Mouse (Mus musculus) embryonic stem cell, embryonic (primary cell): Measurements from ENCODE around the gene Cdyl.

Experiments used
- CTCF ChIA-PET, 4 experiments: fragments of 300-600 bp in 2 of 4; fragments of 350-600 bp in 2 of 4; sonication (Branson Sonifier 250); formaldehyde crosslinking; loops; one replicate each; lab custom pipeline; 2022; ENCODE audit warnings: inconsistent platforms in 2 of 4; lab: Charles Lee
- POLR2A ChIA-PET, 4 experiments: fragments of 300-600 bp in 2 of 4; fragments of 350-600 bp in 2 of 4; sonication (Branson Sonifier 250); formaldehyde crosslinking; loops; one replicate each; lab custom pipeline; 2022; ENCODE audit warnings: antibody characterized with exemption in 4 of 4, inconsistent platforms in 1 of 4; lab: Charles Lee

Gene Cdyl

DNA sequence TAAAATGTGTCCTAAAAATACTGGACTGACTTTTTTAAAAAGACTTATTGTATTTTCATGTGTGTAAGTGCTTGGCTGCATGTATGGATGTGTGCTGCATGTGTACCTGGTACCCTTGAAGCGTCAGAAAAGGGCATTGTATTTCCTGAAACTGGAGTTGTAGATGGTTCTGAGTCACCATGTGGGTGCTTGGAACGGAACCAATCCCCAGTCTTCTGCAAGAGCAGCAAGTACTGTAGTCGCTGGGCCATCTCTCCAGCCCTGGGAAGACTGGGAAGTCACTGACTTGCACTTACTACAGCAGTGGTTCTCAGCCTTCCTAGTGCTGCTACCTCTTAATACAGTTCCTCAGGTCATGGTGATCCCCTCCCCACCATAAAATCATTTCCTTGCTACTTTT is 122.1 kb downstream of the Cdyl start:
- CTCF ChIA-PET = interaction anchor here (1.1 to 2.8 kb wide), 6 partner anchors 9 to 164 kb away, joined by 3 to 17 read pairs (median 4); no protein-coding TSS in a partner anchor
- POLR2A ChIA-PET = interaction anchor here in 1 of 4 experiments (1.4 kb wide), 1 partner anchor 45 kb away, joined by 3 read pairs; no protein-coding TSS in a partner anchor

DNA sequence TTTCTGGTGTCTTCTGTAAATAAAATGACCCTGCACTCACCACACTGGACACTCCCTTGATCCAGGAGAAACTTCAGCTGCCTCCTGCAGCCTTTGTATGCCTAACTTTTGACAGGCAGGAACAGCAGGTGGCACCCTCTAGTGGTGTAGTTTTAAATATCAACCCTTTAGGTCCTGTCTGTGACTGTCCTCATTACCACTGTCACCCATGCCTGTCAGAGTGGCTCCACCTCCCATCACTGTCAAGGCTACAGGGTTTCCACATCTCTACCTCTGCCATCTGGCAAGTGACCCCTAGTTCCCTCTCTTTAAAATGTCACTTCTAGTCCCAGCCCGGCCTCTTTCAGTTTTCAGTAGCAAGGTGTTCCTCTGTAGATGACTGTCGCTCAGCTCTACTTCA is 123.3 kb downstream of the Cdyl start:
- CTCF ChIA-PET = interaction anchor here (0.5 to 2.8 kb wide), 26 partner anchors 9 to 165 kb away, joined by 3 to 17 read pairs (median 4); no protein-coding TSS in a partner anchor
- POLR2A ChIA-PET = interaction anchor here in 3 of 4 experiments (0.6 to 1.4 kb wide), 5 partner anchors 9 to 93 kb away, joined by 3 to 10 read pairs (median 4); no protein-coding TSS in a partner anchor

DNA sequence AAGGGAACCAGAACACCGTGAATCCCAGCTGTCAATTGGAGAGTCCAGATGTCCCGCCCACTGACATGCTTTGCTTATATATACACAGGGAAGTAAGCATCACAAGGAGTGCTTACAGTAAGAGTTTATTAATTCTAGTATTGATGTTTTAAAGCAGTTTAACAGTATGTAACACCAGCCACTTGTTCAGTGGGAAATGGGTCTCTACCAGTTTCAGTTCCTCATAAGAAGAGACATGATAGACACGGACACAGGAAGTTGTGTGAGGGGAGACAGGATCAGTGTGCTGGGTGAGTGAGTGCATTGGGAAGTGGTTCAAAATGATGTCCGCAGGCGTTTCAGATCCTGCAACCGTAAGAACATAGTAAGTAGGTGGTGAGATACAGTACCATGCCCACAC is 123.9 kb downstream of the Cdyl start:
- ChIA-PET POLR2A (interaction anchor here in 1 of 4 experiments (1.1 kb wide), 1 partner anchor 10 kb away, joined by 5 read pairs; no protein-coding TSS in a partner anchor), CTCF (interaction anchor here (0.6 to 2.8 kb wide), 11 partner anchors 10 to 103 kb away, joined by 3 to 17 read pairs (median 4); no protein-coding TSS in a partner anchor)

DNA sequence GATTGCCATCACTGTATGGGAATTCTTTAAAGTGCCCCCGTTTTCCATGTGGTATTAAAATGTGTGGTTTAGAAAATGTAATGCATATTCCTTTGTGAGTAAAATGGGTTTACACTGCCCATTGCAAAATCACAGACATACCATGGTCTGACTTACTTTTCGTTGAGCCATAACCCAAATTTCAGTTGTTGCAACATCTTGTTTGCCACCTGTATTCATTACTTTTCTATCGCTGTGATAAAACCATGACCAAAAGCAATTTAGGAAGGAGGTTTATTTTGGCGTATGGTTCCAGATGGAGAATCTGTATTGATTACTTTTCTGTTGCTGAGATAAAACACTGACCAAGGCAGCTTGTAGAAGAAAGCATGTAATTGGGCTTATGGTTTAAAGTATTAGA is 124.6 kb downstream of the Cdyl start:
- POLR2A ChIA-PET = interaction anchor here in 1 of 4 experiments (0.6 kb wide), 1 partner anchor 493 kb away, joined by 3 read pairs; no protein-coding TSS in a partner anchor

DNA sequence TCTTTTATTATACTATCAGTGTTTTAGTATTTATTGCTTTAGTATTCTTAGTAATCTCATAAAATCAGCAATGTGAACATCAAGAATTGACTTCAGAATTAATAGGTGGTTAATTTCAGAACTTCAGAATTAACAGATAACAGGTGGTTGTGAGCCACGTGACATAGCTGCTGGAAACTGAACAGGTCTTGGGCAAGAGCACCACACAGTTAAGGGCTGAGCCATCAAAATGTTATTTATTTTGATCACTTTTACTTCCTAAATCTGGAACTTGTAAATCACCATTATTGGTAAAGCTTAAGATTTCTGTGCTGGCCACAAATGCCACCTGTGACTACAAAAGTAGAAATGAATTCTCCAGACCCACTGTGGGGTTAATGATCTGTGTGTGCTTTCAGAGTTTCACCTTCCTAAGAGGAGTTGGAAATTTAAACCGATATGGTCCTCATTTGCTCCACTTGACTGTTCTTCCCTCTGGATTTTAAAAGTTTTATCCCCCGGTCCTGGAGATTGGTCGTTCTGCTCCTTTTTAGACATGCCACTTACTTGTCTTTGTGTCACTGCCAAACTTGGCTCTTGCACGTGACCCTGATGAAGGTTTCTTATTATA is 125.8 kb downstream of the Cdyl start:
- ChIA-PET CTCF (interaction anchor here in 2 of 4 experiments (0.5 to 1.9 kb wide), 2 partner anchors 13 to 127 kb away, joined by 3 to 5 read pairs; no protein-coding TSS in a partner anchor), POLR2A (interaction anchor here in 2 of 4 experiments (0.6 to 1.1 kb wide), 4 partner anchors 10 to 35 kb away, joined by 3 to 4 read pairs (median 3); no protein-coding TSS in a partner anchor)

More for the DNA sequence above, 124.6 kb downstream of the Cdyl start:
- CTCF ChIA-PET = no interaction called here

DNA sequence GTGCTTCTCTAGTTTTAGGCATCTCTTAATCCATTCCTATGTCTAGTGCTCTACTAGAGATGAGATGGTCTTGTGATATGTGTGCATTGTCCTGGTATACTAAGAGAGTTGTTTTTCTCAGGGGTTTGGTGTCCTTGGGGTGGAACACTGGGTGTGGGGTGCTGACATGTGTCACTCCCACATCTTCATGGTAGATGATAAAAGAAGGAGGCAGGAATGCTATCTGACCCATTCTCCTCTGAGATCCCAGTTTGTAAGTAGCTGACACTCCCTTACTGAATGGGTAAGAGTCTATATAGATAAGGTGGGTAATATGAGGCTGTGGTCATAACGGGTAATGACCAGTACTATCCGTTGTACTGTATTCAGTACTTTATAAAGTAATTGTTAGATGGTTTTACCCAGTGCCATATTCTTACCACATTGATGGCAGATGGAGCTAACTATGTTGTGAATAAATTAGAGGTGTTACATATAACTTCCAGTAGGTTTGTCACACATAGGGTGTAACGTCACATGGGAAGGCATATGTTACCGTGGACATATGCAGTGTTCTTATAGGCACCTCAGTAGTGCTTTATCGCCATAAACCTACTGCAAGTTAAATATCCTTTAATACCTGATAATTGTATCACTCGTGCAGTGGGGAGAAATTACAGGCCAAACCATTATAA is 127.2 kb downstream of the Cdyl start:
- POLR2A ChIA-PET = interaction anchor here in 2 of 4 experiments (0.7 to 1.3 kb wide), 5 partner anchors 8 to 636 kb away, joined by 3 to 5 read pairs (median 3); no protein-coding TSS in a partner anchor

DNA sequence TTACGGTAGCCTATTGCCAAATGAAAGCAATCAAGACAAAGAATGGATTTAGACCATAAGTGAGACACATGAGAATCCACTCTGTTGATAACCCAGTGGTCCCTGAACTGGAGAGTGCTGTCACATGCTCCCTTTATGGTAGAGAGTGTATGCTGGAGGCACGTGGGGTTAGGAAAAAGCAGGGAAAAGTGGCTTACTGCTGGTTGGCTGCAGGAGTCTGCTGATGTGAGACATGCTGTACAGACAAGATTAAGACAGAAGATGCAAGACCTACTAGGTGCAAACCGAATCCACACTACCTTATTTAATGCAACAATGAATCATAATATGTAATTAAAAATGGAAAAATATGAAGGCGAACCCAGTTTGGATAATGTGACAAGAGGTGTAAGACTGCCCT is 129.9 kb downstream of the Cdyl start:
- ChIA-PET CTCF (no interaction called here), POLR2A (interaction anchor here in 1 of 4 experiments (2.7 kb wide), 1 partner anchor 11 kb away, joined by 11 read pairs; no protein-coding TSS in a partner anchor)

More for the DNA sequence above, 127.2 kb downstream of the Cdyl start:
- CTCF ChIA-PET = interaction anchor here in 2 of 4 experiments (0.8 to 1.9 kb wide), 2 partner anchors 11 to 12 kb away, joined by 3 to 5 read pairs; no protein-coding TSS in a partner anchor

DNA sequence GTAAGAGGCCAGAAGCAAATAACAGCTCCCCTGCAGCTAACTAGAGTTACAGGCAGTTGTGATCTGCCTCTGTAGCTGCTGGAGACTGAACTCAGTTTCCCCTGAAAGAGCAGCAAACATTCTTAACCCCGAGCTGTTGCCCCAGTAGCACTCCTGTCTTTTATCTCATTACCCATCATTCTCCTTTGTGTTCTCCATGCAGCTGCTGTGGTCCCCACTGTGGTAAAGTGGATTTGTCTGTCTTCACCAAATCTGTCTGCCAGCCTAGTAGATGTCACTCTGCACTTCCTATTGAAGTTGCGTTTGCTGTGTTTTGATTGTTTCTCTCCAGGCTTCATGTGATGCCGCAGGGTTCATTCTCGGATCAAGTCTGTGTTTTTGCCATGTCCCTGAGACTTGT is 130.8 kb downstream of the Cdyl start:
- POLR2A ChIA-PET = interaction anchor here in 1 of 4 experiments (0.7 to 2.7 kb wide), 4 partner anchors 10 to 63 kb away, joined by 3 to 11 read pairs (median 6); no protein-coding TSS in a partner anchor
- CTCF ChIA-PET = interaction anchor here in 1 of 4 experiments (1.1 to 1.7 kb wide), 3 partner anchors 8 to 157 kb away, joined by 3 to 5 read pairs (median 5); no protein-coding TSS in a partner anchor

DNA sequence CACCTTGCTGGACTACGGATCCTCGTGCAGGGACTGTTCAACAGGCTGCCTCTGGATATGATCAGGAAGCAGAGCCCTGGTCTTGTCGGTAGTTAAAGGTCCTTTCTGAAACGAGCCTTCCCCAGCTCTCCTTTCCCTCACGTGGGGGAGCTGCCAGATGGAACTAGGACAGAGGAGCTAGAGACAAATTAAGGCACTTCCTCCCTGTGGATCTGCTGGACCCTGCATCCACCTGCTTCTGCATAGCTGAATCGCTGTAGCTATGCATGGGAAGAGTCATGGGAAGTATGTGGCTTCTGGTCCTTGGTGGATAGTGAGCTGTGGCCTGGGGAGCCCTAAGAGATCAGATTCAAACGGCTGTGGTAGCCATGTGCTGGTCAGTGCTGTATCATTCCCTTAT is 134.7 kb downstream of the Cdyl start:
- POLR2A ChIA-PET = interaction anchor here in 2 of 4 experiments (0.5 to 1.1 kb wide), 4 partner anchors 8 to 57 kb away, joined by 3 read pairs; no protein-coding TSS in a partner anchor

DNA sequence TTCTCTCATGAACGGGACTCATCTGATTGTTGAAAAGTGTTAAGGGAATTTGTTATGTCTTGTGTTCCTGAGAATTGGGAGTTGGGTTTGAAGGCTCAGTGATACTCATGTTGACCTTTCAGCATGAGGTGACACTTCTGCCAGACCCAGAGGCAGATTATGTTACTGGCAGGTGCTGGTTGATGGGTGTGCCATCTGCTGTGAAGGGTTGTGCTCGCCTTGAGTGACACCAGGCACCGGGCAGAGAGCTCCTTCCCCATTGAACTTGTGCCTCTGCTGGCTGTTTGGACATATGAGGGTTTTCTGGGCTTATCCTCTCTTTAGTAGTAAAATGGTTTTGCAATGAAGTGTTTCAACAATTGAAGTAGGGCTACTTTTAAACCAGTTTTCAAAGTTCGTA is 135.1 kb downstream of the Cdyl start:
- ChIA-PET CTCF (interaction anchor here in 2 of 4 experiments (1.3 to 3.4 kb wide), 3 partner anchors 12 kb away, joined by 3 to 17 read pairs (median 6); no protein-coding TSS in a partner anchor), POLR2A (interaction anchor here in 2 of 4 experiments (0.9 to 1.1 kb wide), 3 partner anchors 8 to 59 kb away, joined by 3 to 4 read pairs (median 3); no protein-coding TSS in a partner anchor)

More for the DNA sequence above, 134.7 kb downstream of the Cdyl start:
- CTCF ChIA-PET = interaction anchor here in 2 of 4 experiments (1.3 to 3.4 kb wide), 3 partner anchors 12 to 13 kb away, joined by 3 to 17 read pairs (median 6); no protein-coding TSS in a partner anchor

DNA sequence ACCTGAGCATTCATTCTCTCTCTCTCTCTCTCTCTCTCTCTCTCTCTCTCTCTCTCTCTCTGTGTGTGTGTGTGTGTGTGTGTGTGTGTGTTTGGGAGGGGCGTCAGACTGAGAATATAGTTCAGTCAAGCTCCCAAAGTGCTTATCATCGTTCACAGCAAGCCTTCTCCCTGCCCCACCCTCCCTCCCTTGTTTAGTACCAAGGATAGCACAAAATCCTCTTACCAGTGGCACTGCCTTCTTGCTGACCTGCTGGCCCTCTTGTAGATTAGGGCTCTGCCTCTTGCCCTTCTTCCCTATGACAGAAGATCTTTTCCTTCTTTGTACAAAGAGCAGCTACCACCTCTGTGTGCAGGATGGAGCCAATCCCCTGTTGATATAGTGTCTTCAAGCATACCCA is 136.3 kb downstream of the Cdyl start:
- CTCF ChIA-PET = interaction anchor here in 2 of 4 experiments (0.6 to 3.4 kb wide), 3 partner anchors 11 to 1098 kb away, joined by 3 to 17 read pairs (median 3); no protein-coding TSS in a partner anchor
- POLR2A ChIA-PET = interaction anchor here in 3 of 4 experiments (0.6 to 1.1 kb wide), 6 partner anchors 8 to 1575 kb away, joined by 3 to 5 read pairs (median 4); no protein-coding TSS in a partner anchor

DNA sequence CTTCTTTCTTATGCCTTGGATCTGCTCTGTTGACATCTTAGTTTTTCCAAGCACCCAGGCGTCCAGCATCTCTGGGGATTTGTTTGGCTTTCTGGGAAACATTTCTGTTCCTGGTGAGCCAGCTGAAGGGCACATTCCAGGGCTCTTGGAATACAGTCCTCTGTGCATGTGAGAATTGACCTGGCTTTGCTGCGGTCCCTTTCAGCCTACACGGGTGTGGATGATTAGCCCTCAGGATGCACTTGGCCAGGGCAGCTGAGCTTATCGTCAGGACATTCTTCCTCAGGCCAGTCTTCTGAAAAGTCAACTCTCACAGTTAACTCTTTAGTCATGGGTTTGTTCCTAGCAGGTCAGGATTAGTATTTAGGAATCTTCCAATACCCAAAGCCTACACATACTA is 136.7 kb downstream of the Cdyl start:
- ChIA-PET POLR2A (interaction anchor here in 3 of 4 experiments (0.6 to 2.2 kb wide), 4 partner anchors 9 to 1575 kb away, joined by 3 to 5 read pairs (median 4); no protein-coding TSS in a partner anchor), CTCF (interaction anchor here in 1 of 4 experiments (0.9 to 3.4 kb wide), 2 partner anchors 11 to 14 kb away, joined by 3 to 17 read pairs; no protein-coding TSS in a partner anchor)

DNA sequence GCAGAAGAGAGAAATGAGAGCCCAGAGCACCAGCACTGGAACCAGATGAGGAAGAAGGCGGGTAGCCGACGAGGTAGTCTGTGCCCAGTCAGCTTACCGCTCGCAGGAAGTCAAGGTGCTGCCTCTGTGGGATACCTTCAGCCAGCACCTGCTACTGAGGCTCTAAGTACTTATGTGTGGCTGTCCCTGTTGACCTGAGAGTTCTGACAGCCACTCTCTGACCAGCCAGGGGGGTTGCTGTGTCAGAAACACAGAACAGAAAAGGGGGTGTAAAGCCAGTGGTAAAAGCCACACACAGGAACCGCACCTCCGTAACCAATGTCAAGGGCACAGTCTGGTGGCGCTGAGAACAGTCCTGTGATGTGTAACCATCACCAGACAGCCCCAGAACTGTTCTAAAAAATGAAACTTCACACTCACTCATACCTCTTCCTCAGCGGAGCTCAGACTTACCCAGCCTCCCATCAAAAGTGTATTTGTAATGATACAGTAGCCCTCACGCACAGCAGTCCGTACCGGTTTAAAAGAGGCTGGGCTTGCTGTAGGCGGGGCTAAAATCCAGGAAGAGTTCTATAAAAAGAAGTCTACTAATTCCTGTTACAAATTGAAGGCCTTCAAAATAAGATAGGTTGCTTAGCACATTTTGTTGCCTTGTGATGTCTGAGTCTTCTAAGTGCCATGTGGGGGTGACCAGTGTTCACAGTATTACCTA is 138.3 kb downstream of the Cdyl start:
- POLR2A ChIA-PET = interaction anchor here (0.6 to 3.3 kb wide), 10 partner anchors 10 to 1009 kb away, joined by 3 to 18 read pairs (median 4); no protein-coding TSS in a partner anchor
- CTCF ChIA-PET = interaction anchor here (0.6 to 1.7 kb wide), 18 partner anchors 7 to 713 kb away, joined by 3 to 8 read pairs (median 4); no protein-coding TSS in a partner anchor

DNA sequence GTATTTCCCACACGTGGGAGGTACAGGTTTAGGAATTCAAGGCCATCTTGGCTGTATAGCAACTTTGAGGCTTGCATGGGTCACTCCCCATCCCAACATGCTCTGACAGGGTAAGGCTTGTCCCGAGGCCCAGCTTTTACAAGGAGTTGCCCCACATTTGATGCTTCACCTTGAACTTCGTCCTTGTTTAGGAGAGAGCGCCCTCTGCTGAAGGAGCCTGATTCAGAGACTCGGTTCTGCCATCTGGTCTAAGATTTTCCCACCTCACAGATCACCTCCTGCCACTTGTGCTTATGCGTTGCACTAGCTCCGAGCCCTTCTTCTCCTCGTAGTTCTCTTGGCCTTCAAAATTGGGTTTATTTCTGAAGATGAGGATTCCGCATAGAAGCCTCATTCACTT is 139.0 kb downstream of the Cdyl start:
- ChIA-PET CTCF (interaction anchor here (0.6 to 1.7 kb wide), 17 partner anchors 8 to 170 kb away, joined by 3 to 8 read pairs (median 3); no protein-coding TSS in a partner anchor), POLR2A (interaction anchor here (0.6 to 3.3 kb wide), 13 partner anchors 8 to 1010 kb away, joined by 3 to 16 read pairs (median 4); no protein-coding TSS in a partner anchor)

DNA sequence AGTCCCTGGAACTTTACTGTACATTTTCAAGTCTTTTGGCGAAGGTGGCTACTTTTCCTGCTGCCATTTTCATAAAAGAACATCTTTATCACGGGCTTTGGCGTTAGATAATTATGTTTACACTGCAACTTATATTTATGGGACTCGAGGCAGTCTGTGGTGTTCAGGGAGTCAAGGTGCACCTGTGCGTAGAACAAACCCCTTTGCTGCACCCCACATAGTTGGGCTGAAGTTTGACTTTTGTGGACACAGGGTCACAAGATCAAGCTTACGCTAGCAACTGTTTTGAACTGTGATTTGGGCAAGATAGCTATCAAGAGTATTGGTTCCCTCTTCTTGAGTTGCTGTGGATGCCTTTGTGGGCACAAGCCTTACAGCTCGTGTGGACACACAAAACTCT is 140.6 kb downstream of the Cdyl start:
- ChIA-PET POLR2A (interaction anchor here in 2 of 4 experiments (0.7 to 3.3 kb wide), 6 partner anchors 8 to 57 kb away, joined by 3 to 16 read pairs (median 6); no protein-coding TSS in a partner anchor), CTCF (interaction anchor here in 3 of 4 experiments (0.7 to 1.3 kb wide), 6 partner anchors 9 to 147 kb away, joined by 3 to 4 read pairs (median 4); no protein-coding TSS in a partner anchor)

DNA sequence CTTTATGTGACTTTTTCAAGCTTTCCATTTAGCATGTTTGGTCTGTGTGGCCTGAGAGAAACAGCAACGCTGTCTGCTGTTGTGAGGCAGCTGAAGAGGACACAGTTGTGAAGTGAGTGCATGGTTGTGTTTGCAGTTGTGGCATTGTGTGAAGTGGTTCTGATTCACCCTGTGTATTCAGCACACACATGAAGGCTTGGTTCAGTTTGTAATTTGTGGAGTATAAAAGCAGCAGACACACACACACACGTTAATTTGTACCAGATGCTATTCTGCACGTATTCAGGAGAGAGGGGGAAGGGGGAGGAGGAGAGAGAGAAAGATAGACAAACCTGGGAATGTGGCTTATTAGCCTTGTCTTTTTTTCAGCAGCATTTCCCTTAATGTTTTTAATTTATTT is 146.1 kb downstream of the Cdyl start:
- ChIA-PET POLR2A (interaction anchor here in 1 of 4 experiments (1.0 to 4.8 kb wide), 4 partner anchors 8 to 48 kb away, joined by 3 to 23 read pairs (median 10); no protein-coding TSS in a partner anchor), CTCF (no interaction called here)
